Mouse (Mus musculus) heart, adult 2 months (tissue): ENCODE results near the gene Isg20. TPM values are rescaled to one million over a fixed set of nuclear protein-coding genes. Genes with fewer than 3 reads are reported as not detected.

Experiments
- DNase-seq, 2 experiments: peaks; one replicate each; pipeline ENCODE4 v3.0.0; 2021
- H3K27ac ChIP-seq: fragments of 200-600 bp; 2 replicates; pipeline ENCODE4 v1.8.1; 2022
- H3K27me3 ChIP-seq: fragments of 200-500 bp; 2 replicates; pipeline ENCODE4 v1.6.1; 2012; ENCODE audit warnings: mild to moderate bottlenecking, low read length, inconsistent platforms, mixed read lengths; ENCODE audit not compliant: control insufficient read depth, insufficient read depth
- H3K36me3 ChIP-seq: fragments of 200-500 bp; 2 replicates; pipeline ENCODE4 v1.6.1; 2012; ENCODE audit warnings: low read length, inconsistent platforms; ENCODE audit not compliant: control insufficient read depth, insufficient read depth
- H3K4me1 ChIP-seq: fragments of 200-500 bp; 2 replicates; pipeline ENCODE4 v1.6.1; 2011; ENCODE audit warnings: low read length; ENCODE audit not compliant: control insufficient read depth, insufficient read depth
- H3K4me3 ChIP-seq: fragments of 200-600 bp; 2 replicates; pipeline ENCODE4 v1.8.1; 2022
- H3K79me2 ChIP-seq: fragments of 200-500 bp; replicated peaks from 2 replicates; pipeline ENCODE4 v1.6.1; 2012; ENCODE audit warnings: mild to moderate bottlenecking, inconsistent platforms, low read length, moderate library complexity, mixed read lengths; ENCODE audit not compliant: control insufficient read depth, insufficient read depth
- H3K9ac ChIP-seq: fragments of 200-500 bp; 2 replicates; pipeline ENCODE4 v1.6.1; 2012; ENCODE audit warnings: low read depth, mild to moderate bottlenecking, control low read depth, inconsistent platforms, low read length, mixed read lengths
- CTCF ChIP-seq: fragments of 200-600 bp; IDR thresholded peaks from 2 replicates; pipeline ENCODE4 v1.8.1; 2022; ENCODE audit warnings: antibody characterized with exemption, mild to moderate bottlenecking, moderate library complexity
- EP300 ChIP-seq: fragments of 200-500 bp; IDR thresholded peaks from 2 replicates; pipeline ENCODE4 v1.6.1; 2011; ENCODE audit warnings: low read depth, low read length, control low read depth; ENCODE audit not compliant: insufficient read depth
- POLR2A ChIP-seq: fragments of 200-500 bp; IDR thresholded peaks from 2 replicates; pipeline ENCODE4 v1.6.1; 2011; ENCODE audit warnings: mild to moderate bottlenecking, low read depth, low read length, control low read depth; ENCODE audit not compliant: insufficient read depth
- WGBS: fragments of 180-500 bp; shearing (Covaris S2); methylation state at CpG from one replicate; pipeline ENCODE4 v1.1.7; 2018; 5-methylcytosine and 5-hydroxymethylcytosine counted together
- intact Hi-C: fragments of 180-260 bp; cut with DNase I; formaldehyde crosslinking; loops from one replicate; pipeline ENCODE4 v1.15.1; 2025
- polyA plus RNA-seq: library from polyadenylated mRNA; depleted of rRNA; stranded (reverse); fragments of >200 nt; gene quantifications from 2 replicates; pipeline ENCODE4 v1.2.3, GENCODE M21; 2012
- total RNA-seq, 2 experiments: library from RNA; stranded (reverse); gene quantifications; 2 replicates each; pipeline ENCODE4 v1.2.3; 2021

The Isg20 gene
- total and polyA plus RNA-seq, 3 experiments: 6.2 to 88.6 (median 30.3) TPM

GRCm38 (mm10) chr7:78895653-78896333 lies 17.4 kb upstream of the Isg20 start, which contains the start of gene Aen:
Aen (plus strand) TSS chr7:78895854.
- Histone ChIP-seq H3K27me3 (no peaks in the 10 kb centered on the region), H3K4me3 (peak within 1 kb of the TSS; percentile 83), H3K9ac (peak within 1 kb of the TSS; percentile 58), H3K36me3 (no peaks in the 10 kb centered on the region), H3K79me2 (no peaks in the 10 kb centered on the region), H3K27ac (peak within 1 kb of the TSS; percentile 86), H3K4me1 (peaks cover 2% of the 10 kb centered on the region; the same call in 1 of the 2 replicates)
- 2% methylated on average over 53 of the region's 53 CpGs for WGBS
- TF ChIP-seq POLR2A: peak; percentile 79
- no peak for TF ChIP-seq CTCF
- no peak for TF ChIP-seq EP300
- peak; percentile 98 to 99 for DNase-seq
- intact Hi-C loops: loop anchor here (2.0 kb wide), 1 partner anchor 49 kb away; the partner anchor contains the start of gene Det1

GRCm38 (mm10) chr7:78897567-78897966 lies 15.7 kb upstream of the Isg20 start:
- intact Hi-C loops: no loop called here
- Histone ChIP-seq H3K27ac (no peak overlapping the region), H3K4me3 (no peak overlapping the region), H3K9ac (no peak overlapping the region), H3K4me1 (peaks cover 2% of the 10 kb centered on the region; the same call in 1 of the 2 replicates), H3K36me3 (no peaks in the 10 kb centered on the region), H3K27me3 (no peaks in the 10 kb centered on the region), H3K79me2 (no peaks in the 10 kb centered on the region)
- no peak for DNase-seq
- TF ChIP-seq CTCF (no peak), EP300 (no peak), POLR2A (no peak)
- 85% methylated on average over 3 of the region's 3 CpGs for WGBS

GRCm38 (mm10) chr7:78903174-78903870 lies 9.9 kb upstream of the Isg20 start:
- no peaks in the 10 kb centered on the region for H3K27me3 ChIP-seq
- no peak for DNase-seq
- no peak for TF ChIP-seq EP300
- TF ChIP-seq POLR2A: no peak
- no peak for TF ChIP-seq CTCF
- no peaks in the 10 kb centered on the region for H3K4me1 ChIP-seq
- H3K79me2 ChIP-seq: no peaks in the 10 kb centered on the region
- intact Hi-C loops: no loop called here
- 89% methylated on average over 6 of the region's 6 CpGs for WGBS
- H3K4me3 ChIP-seq: no peak overlapping the region
- H3K9ac ChIP-seq: no peak overlapping the region
- H3K27ac ChIP-seq: no peak overlapping the region
- H3K36me3 ChIP-seq: no peaks in the 10 kb centered on the region

- Histone ChIP-seq H3K27me3 (no peaks in the 10 kb centered on the region), H3K79me2 (no peaks in the 10 kb centered on the region), H3K27ac (no peak overlapping the region), H3K4me1 (no peaks in the 10 kb centered on the region), H3K4me3 (no peak overlapping the region), H3K36me3 (no peaks in the 10 kb centered on the region), H3K9ac (no peak overlapping the region)
- TF ChIP-seq CTCF (no peak), POLR2A (no peak), EP300 (no peak)
- no peak for DNase-seq
- intact Hi-C loops: no loop called here
- WGBS: 79% methylated on average over 2 of the region's 2 CpGs
Measured at GRCm38 (mm10) chr7:78904175-78904574, 9.0 kb upstream of the Isg20 start.

- H3K27me3 ChIP-seq: no peaks in the 10 kb centered on the region
- H3K27ac ChIP-seq: no peak overlapping the region
- no peak overlapping the region for H3K9ac ChIP-seq
- WGBS: 88% methylated on average over 6 of the region's 6 CpGs
- intact Hi-C loops: no loop called here
- peaks cover 4% of the 10 kb centered on the region for H3K4me1 ChIP-seq
- no peak for DNase-seq
- H3K4me3 ChIP-seq: no peak overlapping the region
- TF ChIP-seq EP300 (no peak), CTCF (no peak), POLR2A (no peak)
- no peaks in the 10 kb centered on the region for H3K79me2 ChIP-seq
- no peaks in the 10 kb centered on the region for H3K36me3 ChIP-seq
Measured at GRCm38 (mm10) chr7:78909026-78909425, 4.2 kb upstream of the Isg20 start.

GRCm38 (mm10) chr7:78910336-78911098 lies 2.7 kb upstream of the Isg20 start:
- Histone ChIP-seq H3K27me3 (no peaks in the 10 kb centered on the region), H3K36me3 (no peaks in the 10 kb centered on the region), H3K27ac (no peak overlapping the region), H3K4me3 (no peak overlapping the region), H3K9ac (no peak overlapping the region), H3K4me1 (peaks cover 8% of the 10 kb centered on the region), H3K79me2 (no peaks in the 10 kb centered on the region)
- no peak for DNase-seq
- WGBS: 64% methylated on average over 6 of the region's 6 CpGs
- TF ChIP-seq CTCF (peak; percentile 49), POLR2A (no peak), EP300 (no peak)
- intact Hi-C loops: no loop called here
